Mouse (Mus musculus): ENCODE measurements around the gene Lrrc28. TPM values are rescaled to one million over a fixed set of nuclear protein-coding genes. Genes with fewer than 3 reads are reported as not detected.
"Not testable (repeated sequence)": the region's sequence is repeated elsewhere in the genome, so short reads cannot be mapped to it uniquely, and the experiment has no call there.

The Lrrc28 gene
- polyA plus RNA-seq, 1 experiment from 2014 or later: 18.0 TPM

GRCm38 (mm10) chr7:67544586-67544985, 100.5 kb downstream of the Lrrc28 start:
- no peaks in the 10 kb centered on the region for H3K9me3 ChIP-seq
- H3K4me3 ChIP-seq: no peak overlapping the region
- H3K27me3 ChIP-seq (replicated peaks; ENCODE audit: low read depth, poor library complexity, severe bottlenecking): no peaks in the 10 kb centered on the region
- no peaks in the 10 kb centered on the region for H3K36me3 ChIP-seq (replicated peaks)
- H3K4me1 ChIP-seq: peaks cover 23% of the 10 kb centered on the region
- H3K27ac ChIP-seq (replicated peaks): no peak overlapping the region
- DNase-seq (ENCODE audit: low spot score): peak; percentile 51

GRCm38 (mm10) chr7:67543641-67544040, 101.4 kb downstream of the Lrrc28 start:
- Histone ChIP-seq H3K4me1 (peaks cover 23% of the 10 kb centered on the region), H3K9me3 (no peaks in the 10 kb centered on the region), H3K36me3 (replicated peaks) (no peaks in the 10 kb centered on the region), H3K4me3 (no peak overlapping the region), H3K27me3 (replicated peaks; ENCODE audit: low read depth, poor library complexity, severe bottlenecking) (no peaks in the 10 kb centered on the region), H3K27ac (replicated peaks) (peak overlapping the region; percentile 49; the same call in 1 of the 2 replicates)
- DNase-seq (ENCODE audit: low spot score): no peak
- WGBS: 77% methylated on average over 6 of the region's 6 CpGs

GRCm38 (mm10) chr7:67536588-67537372, 108.3 kb downstream of the Lrrc28 start:
- H3K27me3 ChIP-seq (replicated peaks; ENCODE audit: low read depth, poor library complexity, severe bottlenecking): no peaks in the 10 kb centered on the region
- DNase-seq (ENCODE audit: low spot score): no peak
- no peak overlapping the region for H3K4me3 ChIP-seq
- no peaks in the 10 kb centered on the region for H3K9me3 ChIP-seq
- H3K36me3 ChIP-seq (replicated peaks): no peaks in the 10 kb centered on the region
- no peak overlapping the region for H3K27ac ChIP-seq (replicated peaks)
- 92% methylated on average over 11 of the region's 11 CpGs for WGBS
- peaks cover 3% of the 10 kb centered on the region; the same call in 1 of the 2 replicates for H3K4me1 ChIP-seq

- Histone ChIP-seq H3K36me3 (replicated peaks) (no peaks in the 10 kb centered on the region), H3K4me1 (0 out of 2 replicates have a peak, but pooled peaks cover 5% of the 10 kb centered on the region), H3K27me3 (replicated peaks; ENCODE audit: low read depth, poor library complexity, severe bottlenecking) (no peaks in the 10 kb centered on the region), H3K4me3 (no peak overlapping the region), H3K9me3 (no peaks in the 10 kb centered on the region), H3K27ac (replicated peaks) (no peak overlapping the region)
- no peak for DNase-seq (ENCODE audit: low spot score)
- WGBS: 80% methylated on average over 4 of the region's 4 CpGs
Measured at GRCm38 (mm10) chr7:67535941-67536340, 109.1 kb downstream of the Lrrc28 start.

GRCm38 (mm10) chr7:67530981-67531380, 114.1 kb downstream of the Lrrc28 start:
- no peaks in the 10 kb centered on the region for H3K9me3 ChIP-seq
- H3K27me3 ChIP-seq (replicated peaks; ENCODE audit: low read depth, poor library complexity, severe bottlenecking): no peaks in the 10 kb centered on the region
- no peaks in the 10 kb centered on the region for H3K36me3 ChIP-seq (replicated peaks)
- no peak for DNase-seq (ENCODE audit: low spot score)
- WGBS: 65% methylated on average over 2 of the region's 2 CpGs
- no peak overlapping the region for H3K27ac ChIP-seq (replicated peaks)
- H3K4me3 ChIP-seq: no peak overlapping the region
- peaks cover 9% of the 10 kb centered on the region; the same call in 1 of the 2 replicates for H3K4me1 ChIP-seq

DNA sequence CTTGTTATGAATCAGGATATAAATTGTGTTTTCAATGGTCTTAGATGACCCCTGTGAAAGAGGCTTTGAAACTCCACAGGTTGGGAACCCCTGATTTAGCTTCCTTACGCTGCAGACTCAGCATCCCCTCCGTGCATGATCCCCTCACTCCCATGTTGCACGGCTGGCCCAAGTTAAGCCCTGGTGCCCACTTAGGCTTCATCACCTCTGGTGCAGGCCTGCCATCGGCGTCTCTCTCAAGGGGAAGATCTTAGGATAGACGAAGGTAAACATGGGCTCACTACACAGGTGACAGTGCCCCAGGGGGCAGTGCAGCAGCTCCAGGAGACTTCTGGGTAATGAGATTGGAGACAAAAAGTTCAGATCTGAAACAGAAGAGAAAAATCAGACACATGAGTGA, 115.7 kb downstream of the Lrrc28 start:
- DNase-seq (ENCODE audit: low spot score): no peak
- H3K27me3 ChIP-seq (replicated peaks; ENCODE audit: low read depth, poor library complexity, severe bottlenecking): no peaks in the 10 kb centered on the region
- no peaks in the 10 kb centered on the region for H3K9me3 ChIP-seq
- 81% methylated on average over 6 of the region's 6 CpGs for WGBS
- H3K4me1 ChIP-seq: peaks cover 9% of the 10 kb centered on the region; the same call in 1 of the 2 replicates
- no peaks in the 10 kb centered on the region for H3K36me3 ChIP-seq (replicated peaks)
- H3K27ac ChIP-seq (replicated peaks): no peak overlapping the region
- H3K4me3 ChIP-seq: no peak overlapping the region

GRCm38 (mm10) chr7:67528821-67529221, 116.2 kb downstream of the Lrrc28 start:
- no peak overlapping the region for H3K4me3 ChIP-seq
- no peaks in the 10 kb centered on the region for H3K36me3 ChIP-seq (replicated peaks)
- WGBS: 91% methylated on average over 18 of the region's 18 CpGs
- no peak for DNase-seq (ENCODE audit: low spot score)
- H3K4me1 ChIP-seq: peaks cover 9% of the 10 kb centered on the region; the same call in 1 of the 2 replicates
- H3K27me3 ChIP-seq (replicated peaks; ENCODE audit: low read depth, poor library complexity, severe bottlenecking): no peaks in the 10 kb centered on the region
- H3K9me3 ChIP-seq: no peaks in the 10 kb centered on the region
- no peak overlapping the region for H3K27ac ChIP-seq (replicated peaks)

- no peaks in the 10 kb centered on the region for H3K36me3 ChIP-seq (replicated peaks)
- H3K4me1 ChIP-seq: peaks cover 9% of the 10 kb centered on the region; the same call in 1 of the 2 replicates
- no peaks in the 10 kb centered on the region for H3K27me3 ChIP-seq (replicated peaks; ENCODE audit: low read depth, poor library complexity, severe bottlenecking)
- no peak overlapping the region for H3K27ac ChIP-seq (replicated peaks)
- no peak for DNase-seq (ENCODE audit: low spot score)
- WGBS: 88% methylated on average over 10 of the region's 10 CpGs
- no peaks in the 10 kb centered on the region for H3K9me3 ChIP-seq
- H3K4me3 ChIP-seq: no peak overlapping the region
Measured at GRCm38 (mm10) chr7:67528063-67528811, 116.8 kb downstream of the Lrrc28 start.

DNA sequence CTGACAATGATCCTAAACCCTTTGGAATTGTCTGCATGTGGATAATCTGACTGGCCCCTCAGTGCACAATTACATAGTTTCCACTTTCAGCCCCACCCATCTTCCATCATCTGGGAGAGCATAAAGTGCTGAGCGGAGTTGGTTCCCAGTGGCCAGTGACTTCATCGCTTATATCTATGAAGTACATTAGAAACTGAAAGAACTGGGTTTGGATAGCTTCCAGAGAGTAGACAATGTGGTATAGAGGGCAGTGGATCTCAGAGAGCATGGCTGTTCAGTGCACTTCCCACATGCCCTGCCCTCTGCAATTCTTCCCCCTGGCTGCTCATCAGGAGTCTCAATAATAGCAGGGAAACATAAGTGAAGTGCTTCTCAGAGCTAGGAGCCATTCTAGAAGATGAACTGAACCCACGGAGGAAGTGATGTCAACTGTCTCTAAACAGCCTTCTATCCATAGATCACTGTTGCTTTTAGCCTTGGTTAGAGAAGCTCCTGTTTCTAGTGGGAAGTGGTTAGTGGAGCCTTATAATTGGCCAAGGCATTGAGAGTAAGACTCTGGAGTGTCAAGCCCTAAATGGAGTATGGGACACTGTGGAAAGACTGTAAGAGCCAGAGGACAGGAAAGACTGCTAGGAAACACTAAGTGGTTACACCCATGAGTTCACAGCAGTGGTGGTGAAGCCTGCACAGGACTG, 119.0 kb downstream of the Lrrc28 start:
- Histone ChIP-seq H3K27me3 (replicated peaks; ENCODE audit: low read depth, poor library complexity, severe bottlenecking) (no peaks in the 10 kb centered on the region), H3K9me3 (no peaks in the 10 kb centered on the region), H3K4me3 (no peak overlapping the region), H3K4me1 (peaks cover 5% of the 10 kb centered on the region; the same call in 1 of the 2 replicates), H3K36me3 (replicated peaks) (no peaks in the 10 kb centered on the region), H3K27ac (replicated peaks) (no peak overlapping the region)
- 93% methylated on average over 3 of the region's 3 CpGs for WGBS
- no peak for DNase-seq (ENCODE audit: low spot score)

GRCm38 (mm10) chr7:67524069-67524468, 121.0 kb downstream of the Lrrc28 start:
- 89% methylated on average over 8 of the region's 8 CpGs for WGBS
- not testable (repeated sequence) for H3K27ac ChIP-seq (replicated peaks); H3K36me3 ChIP-seq (replicated peaks); H3K4me3 ChIP-seq; H3K9me3 ChIP-seq; H3K4me1 ChIP-seq; DNase-seq (ENCODE audit: low spot score); H3K27me3 ChIP-seq (replicated peaks; ENCODE audit: low read depth, poor library complexity, severe bottlenecking)

- no peaks in the 10 kb centered on the region for H3K36me3 ChIP-seq (replicated peaks)
- H3K4me3 ChIP-seq: no peak overlapping the region
- no peaks in the 10 kb centered on the region for H3K4me1 ChIP-seq
- no peaks in the 10 kb centered on the region for H3K27me3 ChIP-seq (replicated peaks; ENCODE audit: low read depth, poor library complexity, severe bottlenecking)
- WGBS: 74% methylated on average over 7 of the region's 7 CpGs
- H3K27ac ChIP-seq (replicated peaks): no peak overlapping the region
- no peak for DNase-seq (ENCODE audit: low spot score)
- H3K9me3 ChIP-seq: no peaks in the 10 kb centered on the region
Measured at GRCm38 (mm10) chr7:67523400-67523799, 121.7 kb downstream of the Lrrc28 start.

GRCm38 (mm10) chr7:67521731-67522130, 123.3 kb downstream of the Lrrc28 start:
- not testable (repeated sequence) for DNase-seq (ENCODE audit: low spot score); H3K4me3 ChIP-seq; H3K27me3 ChIP-seq (replicated peaks; ENCODE audit: low read depth, poor library complexity, severe bottlenecking); H3K9me3 ChIP-seq; H3K4me1 ChIP-seq; H3K27ac ChIP-seq (replicated peaks); H3K36me3 ChIP-seq (replicated peaks)
- WGBS: 87% methylated on average over 5 of the region's 5 CpGs
